Mouse (Mus musculus) neutrophil, adult 5-6 weeks (primary cell): ENCODE results near the gene Kmt2e. TPM values are rescaled to one million over a fixed set of nuclear protein-coding genes. Genes with fewer than 3 reads are reported as not detected.
A peak's percentile ranks its signal among the peaks of the same experiment; 100 is the strongest.

Source experiments
- ATAC-seq: fragments of 151-379, 151-347 bp; 2 replicates; pipeline ENCODE4 v1.8.0; 2017; ENCODE audit warnings: mild to moderate bottlenecking, moderate TSS enrichment; ENCODE audit not compliant: insufficient number of reproducible peaks, poor library complexity, low FRiP score, severe bottlenecking; ENCODE audit errors: extremely low read depth
- total RNA-seq: library from RNA; stranded (forward); fragments of 200-1000 nt; gene quantifications from 2 replicates; pipeline ENCODE4 v1.2.3, GENCODE M21; 2017

Gene Kmt2e
- total RNA-seq: 201 and 212 TPM in 2 replicates

GRCm38 (mm10) chr5:23433720-23434597, at the start of gene Kmt2e:
Kmt2e (plus strand) TSS chr5:23434441.
- ATAC-seq: peak; percentile 35

GRCm38 (mm10) chr5:23385136-23385535, 49.1 kb upstream of the Kmt2e start:
- no peak for ATAC-seq

GRCm38 (mm10) chr5:23385763-23386217, 48.5 kb upstream of the Kmt2e start:
- ATAC-seq: no peak

- ATAC-seq: peak; percentile 94
Measured at GRCm38 (mm10) chr5:23386562-23387312, 47.5 kb upstream of the Kmt2e start.

GRCm38 (mm10) chr5:23387313-23387666, 47.0 kb upstream of the Kmt2e start:
- no peak for ATAC-seq

- no peak for ATAC-seq
Measured at GRCm38 (mm10) chr5:23388091-23388490, 46.1 kb upstream of the Kmt2e start.

GRCm38 (mm10) chr5:23389601-23390305, 44.5 kb upstream of the Kmt2e start:
- ATAC-seq: no peak

GRCm38 (mm10) chr5:23391714-23392113, 42.5 kb upstream of the Kmt2e start:
- ATAC-seq: no peak

GRCm38 (mm10) chr5:23393870-23394269, 40.4 kb upstream of the Kmt2e start:
- ATAC-seq: no peak

GRCm38 (mm10) chr5:23394366-23395145, 39.7 kb upstream of the Kmt2e start:
- no peak for ATAC-seq

GRCm38 (mm10) chr5:23395721-23396120, 38.5 kb upstream of the Kmt2e start:
- no peak for ATAC-seq

GRCm38 (mm10) chr5:23396756-23397155, 37.5 kb upstream of the Kmt2e start:
- no peak for ATAC-seq

- no peak for ATAC-seq
Measured at GRCm38 (mm10) chr5:23400156-23400555, 34.1 kb upstream of the Kmt2e start.

- no peak for ATAC-seq
Measured at GRCm38 (mm10) chr5:23400868-23401267, 33.4 kb upstream of the Kmt2e start.

GRCm38 (mm10) chr5:23401368-23401767, 32.9 kb upstream of the Kmt2e start:
- ATAC-seq: no peak

GRCm38 (mm10) chr5:23401999-23402398, 32.2 kb upstream of the Kmt2e start:
- no peak for ATAC-seq

- ATAC-seq: no peak
Measured at GRCm38 (mm10) chr5:23403161-23403560, 31.1 kb upstream of the Kmt2e start.

- ATAC-seq: no peak
Measured at GRCm38 (mm10) chr5:23405666-23406404, 28.4 kb upstream of the Kmt2e start.
